Mouse (Mus musculus): ENCODE results near the gene Gdap1l1.
"Not testable (repeated sequence)": the region's sequence is repeated elsewhere in the genome, so short reads cannot be mapped to it uniquely, and the experiment has no call there.

Gdap1l1 gene

DNA sequence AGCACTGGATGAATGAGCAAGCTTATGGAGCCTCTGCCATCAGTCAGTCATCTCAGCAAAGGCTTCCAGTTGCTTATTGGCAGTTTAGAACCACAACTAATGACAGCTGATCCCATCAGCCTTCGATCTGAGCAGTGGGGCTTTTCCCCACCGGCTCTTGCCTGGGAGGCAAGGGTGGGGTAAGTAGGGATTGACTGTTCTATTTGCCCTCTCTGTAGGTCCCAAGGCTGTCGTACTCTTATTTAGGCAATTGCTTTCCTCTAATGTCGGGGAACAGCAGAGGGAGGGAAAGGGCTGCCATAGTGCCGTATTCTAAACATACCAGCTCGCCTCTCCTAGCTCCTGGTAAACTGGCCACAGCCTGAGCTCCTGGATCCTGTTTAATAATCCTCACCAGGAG lies 13.7 kb upstream of the Gdap1l1 start, which contains the start of gene Oser1:
Oser1 (minus strand) TSS at position 101 of the 400 bp plus-strand sequence.
- DNase-seq (ENCODE audit: low spot score): no peak

DNA sequence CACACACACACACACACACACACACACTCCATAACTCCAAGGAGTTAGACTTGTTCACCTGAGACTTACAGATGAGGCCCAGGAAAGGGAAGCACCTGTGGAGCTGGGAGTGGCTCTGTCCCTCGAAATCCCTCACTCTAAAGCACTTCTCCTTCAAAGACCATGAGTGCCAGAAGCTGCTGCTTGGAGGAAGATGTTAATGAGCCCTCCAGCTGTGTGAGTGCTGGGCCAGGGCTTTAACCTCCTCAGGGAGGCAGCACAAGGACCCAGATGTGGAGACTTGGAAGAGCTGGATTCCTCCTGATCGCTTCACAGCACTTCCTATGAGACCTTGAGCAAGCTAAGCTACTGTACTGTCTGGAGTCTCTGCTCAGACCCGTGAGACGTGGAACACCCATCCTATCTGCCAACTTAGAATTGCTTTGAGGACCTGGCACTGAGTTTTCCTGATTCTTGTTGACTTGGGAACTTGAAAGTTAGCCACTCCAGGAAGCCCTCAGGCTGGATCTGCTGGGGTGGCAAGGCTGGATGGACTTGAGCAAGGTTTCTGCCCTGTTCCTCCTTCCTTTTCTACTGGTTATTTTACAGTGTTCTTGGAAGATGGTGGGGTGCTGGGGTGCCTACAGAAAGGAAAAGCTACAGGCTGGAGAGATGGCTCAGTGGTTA lies 9.8 kb upstream of the Gdap1l1 start:
- DNase-seq (ENCODE audit: low spot score): no peak

DNA sequence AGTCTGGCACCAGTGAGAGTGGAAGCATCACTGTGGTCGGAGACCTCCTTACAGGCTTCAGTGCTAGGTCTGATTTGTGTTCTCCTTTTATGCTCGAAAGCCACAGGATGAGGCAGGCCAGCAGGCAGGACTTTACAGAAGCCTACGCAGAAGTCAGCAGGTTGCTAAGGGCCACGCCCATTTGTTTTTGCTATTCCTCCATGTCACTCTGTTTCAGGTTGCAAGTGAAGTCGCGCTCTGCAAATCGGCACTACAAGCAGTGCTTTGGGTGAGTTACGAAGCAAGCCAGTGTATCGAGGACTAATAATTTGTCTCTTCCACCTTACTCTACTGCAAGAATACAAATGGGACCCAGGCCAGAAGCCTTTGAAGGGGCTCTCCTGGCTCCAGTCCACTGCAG lies 7.0 kb upstream of the Gdap1l1 start:
- DNase-seq (ENCODE audit: low spot score): no peak

DNA sequence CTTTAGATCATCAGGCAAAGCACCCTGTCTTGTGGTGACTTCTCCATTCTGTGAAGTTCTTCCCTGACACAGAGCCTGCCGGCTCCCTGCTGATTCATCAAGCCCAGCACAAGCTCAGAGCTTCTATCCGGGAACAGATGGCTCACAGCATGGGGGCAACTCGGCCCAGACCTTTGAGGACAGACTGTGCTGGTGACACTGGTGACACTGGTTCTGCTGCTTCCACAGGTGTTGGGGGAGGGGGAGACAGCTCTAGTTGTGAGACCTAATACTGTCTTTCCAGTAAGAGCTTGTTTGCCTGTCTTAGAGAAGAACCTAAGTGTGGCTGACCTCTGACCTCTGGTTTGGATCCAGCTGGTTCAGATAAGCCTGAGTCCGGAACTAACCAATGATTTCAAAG lies 4.3 kb upstream of the Gdap1l1 start:
- DNase-seq (ENCODE audit: low spot score): no peak

DNA sequence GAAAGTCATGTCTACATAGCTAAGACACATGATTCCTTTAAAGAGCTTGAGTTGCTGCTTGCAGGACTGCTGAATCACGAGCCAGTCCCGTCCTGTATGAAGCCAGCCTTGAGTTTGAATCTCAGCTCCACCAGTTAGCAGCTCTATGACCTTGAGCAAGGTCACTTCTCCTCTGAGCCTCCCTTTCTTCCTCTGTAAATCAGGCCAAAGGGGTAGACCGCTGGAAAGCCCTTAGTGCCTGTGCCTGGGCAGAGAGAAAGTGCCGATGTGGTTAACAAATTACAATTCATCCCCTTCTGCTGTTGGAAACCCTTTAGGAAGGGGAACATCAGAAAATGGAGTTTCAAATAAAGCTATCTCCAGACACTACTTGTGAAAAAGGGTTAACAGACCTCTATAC lies 476 bp upstream of the Gdap1l1 start:
- no peak for DNase-seq (ENCODE audit: low spot score)

DNA sequence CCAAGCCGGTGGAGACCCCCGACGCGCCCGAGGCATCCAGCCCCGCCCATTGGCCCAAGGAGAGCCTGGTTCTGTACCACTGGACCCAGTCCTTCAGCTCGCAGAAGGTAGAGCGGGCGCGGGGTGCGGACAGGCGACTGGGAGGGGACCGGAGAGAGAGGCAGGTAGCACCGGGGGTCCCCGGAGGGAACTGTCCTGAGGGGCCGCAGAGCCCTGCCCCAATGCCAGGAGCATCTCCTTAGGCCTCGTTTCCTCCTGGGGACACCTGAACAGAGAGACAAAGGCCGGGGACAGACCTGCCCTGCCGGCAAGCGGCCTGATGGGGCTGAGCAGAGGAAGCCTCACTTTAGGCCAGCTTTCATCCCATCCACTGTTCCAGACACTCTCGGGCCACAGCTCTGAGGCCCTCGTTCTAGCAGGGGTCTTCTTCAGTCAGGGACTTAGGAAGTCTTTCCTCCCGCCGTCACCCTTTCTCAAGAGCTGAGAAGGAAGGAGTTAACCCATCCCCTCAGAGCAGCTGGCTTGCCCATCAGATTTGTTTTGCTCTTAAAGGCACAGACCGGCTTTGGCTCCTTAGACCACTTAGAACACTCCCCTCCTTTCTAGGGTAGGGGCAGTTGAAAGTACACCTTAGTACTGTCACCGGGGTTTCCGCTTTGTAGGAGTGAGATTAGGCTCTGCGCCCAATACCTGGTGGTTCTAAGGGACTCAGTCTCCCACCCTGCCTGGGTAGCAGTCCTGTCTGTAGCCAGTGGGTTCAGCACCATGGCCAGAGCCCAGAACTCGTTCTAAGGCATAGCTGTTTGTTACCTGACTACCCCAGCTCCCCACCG lies 559 bp downstream of the Gdap1l1 start:
- peak; percentile 25 for DNase-seq (ENCODE audit: low spot score)

DNA sequence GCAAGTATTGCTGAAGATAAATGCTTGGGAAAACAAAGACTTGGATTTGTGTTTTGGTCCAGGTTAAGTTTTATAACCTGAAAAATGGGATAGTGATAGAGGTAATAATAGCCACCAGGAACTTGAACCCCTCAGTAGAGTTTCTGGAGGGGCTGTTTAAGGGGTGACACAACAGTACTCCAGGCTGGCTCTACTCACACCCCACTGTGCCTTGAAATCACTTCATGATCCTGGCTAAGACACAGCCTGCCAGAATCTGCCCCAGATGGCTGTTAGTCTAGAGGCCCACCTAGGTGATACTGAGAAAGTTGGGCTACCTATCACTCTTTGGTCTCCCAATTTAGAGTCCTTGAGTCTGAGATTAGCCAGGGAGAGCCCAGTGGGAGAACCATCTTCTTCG lies 1.2 kb downstream of the Gdap1l1 start:
- no peak for DNase-seq (ENCODE audit: low spot score)

DNA sequence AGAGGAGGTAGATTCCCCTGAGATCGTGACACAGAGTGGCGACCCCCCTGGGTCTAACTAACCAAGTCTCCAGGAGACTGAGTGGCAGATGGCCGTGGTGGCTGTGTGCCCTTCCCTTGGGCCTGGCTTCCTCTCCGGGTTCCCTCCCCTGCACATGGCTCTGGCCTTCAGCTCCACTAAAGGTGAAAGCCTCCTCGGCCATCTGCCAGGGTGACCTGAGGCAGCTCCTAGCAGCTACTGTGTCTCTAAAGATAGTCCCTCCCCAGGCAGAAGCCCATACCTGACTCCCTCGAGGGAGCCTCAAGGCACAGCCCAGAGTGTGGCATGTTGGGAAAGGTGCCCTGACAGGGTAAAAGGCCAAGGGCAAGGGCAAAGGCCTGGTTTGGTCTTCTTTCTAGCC lies 5.3 kb downstream of the Gdap1l1 start:
- DNase-seq (ENCODE audit: low spot score): no peak

DNA sequence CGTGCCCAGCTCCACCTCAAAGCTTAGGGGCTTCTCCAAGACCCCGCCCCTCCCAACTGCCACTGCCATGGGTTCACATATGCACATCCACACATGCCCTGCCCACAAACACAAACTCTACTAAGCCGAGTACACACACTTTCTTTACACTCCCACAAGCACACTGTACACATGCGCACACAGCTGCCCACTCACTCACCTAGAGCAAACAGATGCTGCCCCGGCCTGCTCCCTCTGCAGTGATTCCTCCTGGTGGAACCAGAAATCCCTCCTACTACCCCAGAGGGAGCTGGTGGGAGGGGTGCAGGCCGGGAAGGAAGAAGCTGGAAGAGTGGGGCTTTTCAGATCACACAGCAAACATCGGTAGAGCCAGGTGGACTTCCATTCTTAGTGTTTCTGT lies 5.7 kb downstream of the Gdap1l1 start:
- DNase-seq (ENCODE audit: low spot score): no peak

DNA sequence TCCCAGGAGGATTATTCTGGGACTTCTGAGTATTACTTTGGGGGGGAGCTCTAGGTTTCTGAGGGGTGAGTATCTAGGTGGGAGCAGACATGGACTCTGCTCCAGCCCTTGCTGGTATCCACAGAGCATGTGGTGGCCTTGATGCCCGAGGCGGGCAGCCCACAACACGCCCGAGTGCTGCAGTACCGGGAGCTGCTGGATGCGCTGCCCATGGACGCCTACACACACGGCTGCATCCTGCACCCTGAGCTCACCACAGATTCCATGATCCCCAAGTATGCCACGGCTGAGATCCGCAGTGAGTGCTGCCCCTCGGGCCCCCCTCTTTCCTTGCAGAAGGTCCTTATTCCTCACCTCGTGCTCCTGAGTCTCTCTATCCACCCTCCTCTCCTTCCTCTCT lies 9.1 kb downstream of the Gdap1l1 start:
- DNase-seq (ENCODE audit: low spot score): no peak

DNA sequence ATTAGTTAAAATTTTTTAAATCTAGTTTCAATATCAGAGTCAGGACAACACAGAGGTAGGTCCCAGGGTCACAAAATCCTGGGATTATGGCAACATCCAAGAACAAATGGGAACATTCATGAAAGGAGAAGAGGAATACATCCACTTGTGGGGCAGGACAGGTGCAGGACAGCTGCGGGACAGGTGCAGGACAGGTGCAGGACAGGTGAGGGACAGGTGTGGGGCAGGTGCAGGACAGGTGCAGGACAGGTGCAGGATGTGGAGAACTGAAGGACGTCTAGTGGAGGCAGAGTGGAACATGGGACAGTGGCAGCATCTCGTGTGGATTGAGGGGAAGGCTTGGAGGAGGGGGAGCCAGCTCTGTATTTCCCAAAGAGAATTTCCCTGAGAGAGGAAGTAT lies 11.0 kb downstream of the Gdap1l1 start:
- no peak for DNase-seq (ENCODE audit: low spot score)

DNA sequence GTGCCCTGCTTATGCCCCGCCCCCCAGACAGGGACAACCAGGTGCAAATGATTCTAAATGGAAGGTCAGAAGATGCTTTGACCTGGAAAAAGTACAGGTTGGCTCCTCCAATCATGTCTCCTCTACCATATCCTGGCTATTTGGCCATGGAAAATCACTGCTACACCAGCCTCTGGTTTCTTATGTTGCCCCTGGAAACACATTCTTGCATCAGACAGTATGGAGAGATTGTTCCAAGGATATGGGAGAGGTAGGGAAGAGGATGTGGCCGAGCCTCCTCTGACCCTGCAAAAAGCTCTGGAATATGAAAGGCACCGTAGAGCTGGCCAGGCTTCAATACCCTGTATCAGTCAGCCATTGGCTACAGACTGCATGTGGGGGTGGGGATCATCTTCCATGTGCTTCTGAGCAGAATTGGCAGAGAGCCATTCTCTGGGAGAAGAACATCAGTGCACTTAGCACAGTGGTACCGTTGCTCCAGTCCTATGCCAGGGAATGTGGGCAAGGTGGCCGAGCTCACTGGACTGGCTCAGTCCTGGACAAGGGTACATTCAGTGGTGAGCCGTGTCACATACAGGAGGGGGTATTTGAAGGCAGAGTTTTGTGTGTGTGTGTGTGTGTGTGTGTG lies 12.5 kb downstream of the Gdap1l1 start:
- DNase-seq (ENCODE audit: low spot score): no peak

DNA sequence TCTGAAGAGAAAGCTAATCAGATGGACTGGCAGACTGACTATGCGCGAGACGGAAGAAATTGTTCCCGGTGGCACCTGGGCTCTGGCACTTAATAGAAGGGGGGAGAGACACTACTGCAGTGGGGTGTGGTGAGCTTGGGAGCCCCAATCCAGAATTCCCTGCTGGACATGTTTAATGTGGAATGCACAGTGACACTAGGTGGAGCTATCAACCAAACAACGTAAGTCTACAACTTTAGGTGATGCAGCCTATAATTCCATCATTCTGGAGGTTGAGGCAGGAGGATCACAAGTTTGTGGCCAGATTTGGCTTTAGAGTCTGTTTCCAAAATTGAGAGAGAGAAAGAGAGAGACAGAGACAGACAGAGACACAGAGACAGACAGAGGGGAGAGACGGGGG lies 14.5 kb downstream of the Gdap1l1 start:
- no peak for DNase-seq (ENCODE audit: low spot score)

DNA sequence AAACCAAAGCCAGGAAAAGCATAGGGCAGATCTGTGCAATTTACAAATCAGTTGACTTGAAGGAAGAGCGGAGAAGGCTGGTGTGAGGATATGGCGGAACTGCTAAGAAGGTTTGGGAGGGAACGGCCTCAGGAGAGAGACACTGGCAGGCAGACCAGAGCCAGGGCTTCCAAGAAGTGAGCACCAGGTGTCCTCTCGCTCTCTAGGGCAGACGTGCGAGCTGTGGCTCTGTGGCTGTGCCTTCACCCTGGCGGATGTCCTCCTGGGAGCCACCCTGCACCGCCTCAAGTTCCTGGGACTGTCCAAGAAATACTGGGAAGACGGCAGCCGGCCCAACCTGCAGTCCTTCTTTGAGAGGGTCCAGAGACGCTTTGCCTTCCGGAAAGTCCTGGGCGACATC lies 15.1 kb downstream of the Gdap1l1 start:
- no peak for DNase-seq (ENCODE audit: low spot score)

DNA sequence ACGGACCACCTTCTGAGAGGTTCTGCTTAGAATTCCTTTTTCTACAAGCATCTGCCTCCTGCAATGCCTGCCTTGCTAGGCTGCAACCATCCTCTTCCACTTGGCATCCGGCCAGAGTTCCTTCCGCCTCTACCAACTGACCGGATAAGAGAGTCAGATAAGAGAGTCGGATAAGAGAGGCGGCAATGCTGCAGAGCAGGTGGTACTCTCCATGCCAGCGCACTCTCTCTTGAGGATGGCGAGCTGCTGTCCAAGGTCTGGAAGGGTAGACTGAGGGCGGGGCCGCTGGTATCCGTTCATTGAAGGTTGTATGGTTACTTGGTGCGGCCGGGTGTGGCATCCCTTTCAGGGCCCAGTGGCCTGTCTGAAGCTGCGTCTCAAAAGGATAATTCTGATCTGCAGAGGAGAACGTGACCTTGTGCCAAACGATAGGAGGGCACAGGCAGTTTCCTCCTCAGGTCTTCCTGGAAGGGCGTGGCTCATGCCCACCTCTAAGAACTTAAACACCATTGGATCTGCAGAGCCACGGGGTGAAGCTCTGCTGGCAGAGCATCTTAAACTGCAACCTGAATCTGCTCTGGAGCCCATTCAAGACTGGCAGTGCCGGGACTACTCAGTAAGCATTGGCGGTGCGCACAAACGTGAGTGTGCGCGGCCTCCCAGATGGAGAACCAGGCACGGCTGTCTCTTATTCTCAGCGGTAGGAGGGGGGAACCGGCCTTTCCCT lies 20.4 kb downstream of the Gdap1l1 start:
- no peak for DNase-seq (ENCODE audit: low spot score)

DNA sequence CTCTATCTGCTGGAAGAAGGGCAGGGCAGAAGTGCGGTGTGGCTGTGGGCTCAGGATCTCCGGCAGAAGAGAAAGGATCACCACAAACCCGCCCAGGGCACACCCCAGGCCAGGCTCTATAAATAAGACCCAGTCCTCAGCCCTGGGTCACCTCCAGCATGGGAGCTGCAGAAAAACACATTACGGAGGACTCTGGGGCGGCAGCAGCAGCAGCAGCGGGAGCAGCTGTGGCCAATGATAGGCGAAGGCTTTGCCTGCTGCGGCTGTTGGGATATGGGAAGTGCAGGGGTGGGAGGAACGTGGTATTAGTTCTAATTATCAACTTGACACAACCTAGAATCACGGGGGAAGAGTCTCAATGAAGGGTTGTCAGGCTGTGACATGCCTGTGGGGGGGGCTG lies 21.1 kb downstream of the Gdap1l1 start:
- DNase-seq (ENCODE audit: low spot score): no peak

DNA sequence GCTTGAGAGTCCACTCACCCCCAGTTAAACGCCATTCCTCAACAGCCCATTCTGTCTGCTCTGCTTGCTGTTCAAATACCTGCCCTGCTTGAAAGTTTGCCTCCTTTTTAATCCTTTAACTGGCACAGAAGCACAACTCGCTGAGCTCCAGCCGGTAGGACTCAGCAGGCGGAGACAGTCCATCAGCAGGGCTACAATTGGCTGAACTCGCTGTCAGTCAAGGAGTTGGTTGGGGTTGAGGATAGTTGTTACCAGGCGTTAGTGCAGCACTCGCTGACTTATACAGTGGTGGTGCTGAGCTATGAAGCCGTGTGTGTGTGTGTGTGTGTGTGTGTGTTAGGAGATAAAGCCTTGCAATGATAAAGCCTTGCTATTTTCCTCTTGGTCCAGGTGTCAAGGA lies 22.3 kb downstream of the Gdap1l1 start:
- DNase-seq (ENCODE audit: low spot score): no peak

DNA sequence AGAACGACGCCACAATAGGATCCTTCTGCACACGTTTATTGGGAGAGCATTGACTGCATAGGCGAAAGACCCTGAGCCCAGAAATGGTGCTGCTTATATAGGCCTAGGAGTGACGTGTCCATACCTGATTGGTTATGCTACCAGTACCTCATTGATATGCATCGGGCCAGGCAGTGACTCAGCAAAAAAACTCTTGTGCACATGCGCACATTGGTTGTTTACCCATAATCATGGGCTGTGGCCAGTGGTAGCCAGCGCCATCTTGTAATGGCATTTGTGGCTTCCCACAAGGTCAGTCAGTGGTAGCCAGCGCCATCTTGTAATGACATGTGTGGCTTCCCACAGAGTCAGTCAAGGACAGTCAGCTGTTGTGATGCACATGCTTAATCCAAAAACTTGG lies 23.0 kb downstream of the Gdap1l1 start:
- DNase-seq (ENCODE audit: low spot score): not testable (repeated sequence)

DNA sequence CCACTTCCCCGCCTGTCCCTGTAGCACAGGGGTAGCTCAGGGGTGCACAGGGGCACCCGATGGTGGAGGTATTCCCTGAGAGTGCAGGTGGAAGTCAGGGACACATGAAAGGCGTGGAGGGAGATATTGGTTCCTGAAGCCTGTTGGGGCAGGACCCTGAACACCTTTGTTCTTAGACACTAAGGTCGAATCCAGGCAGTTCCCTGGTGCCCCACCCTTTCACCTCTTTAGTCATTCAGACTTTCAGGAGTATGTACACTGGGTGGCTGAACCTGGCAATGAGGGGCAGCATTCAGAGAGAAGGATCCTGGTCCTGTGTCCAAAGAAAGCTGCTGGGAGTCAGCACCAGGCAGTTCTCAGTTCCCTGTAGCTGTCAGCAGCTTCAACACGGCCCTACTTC lies 24.1 kb downstream of the Gdap1l1 start:
- no peak for DNase-seq (ENCODE audit: low spot score)

DNA sequence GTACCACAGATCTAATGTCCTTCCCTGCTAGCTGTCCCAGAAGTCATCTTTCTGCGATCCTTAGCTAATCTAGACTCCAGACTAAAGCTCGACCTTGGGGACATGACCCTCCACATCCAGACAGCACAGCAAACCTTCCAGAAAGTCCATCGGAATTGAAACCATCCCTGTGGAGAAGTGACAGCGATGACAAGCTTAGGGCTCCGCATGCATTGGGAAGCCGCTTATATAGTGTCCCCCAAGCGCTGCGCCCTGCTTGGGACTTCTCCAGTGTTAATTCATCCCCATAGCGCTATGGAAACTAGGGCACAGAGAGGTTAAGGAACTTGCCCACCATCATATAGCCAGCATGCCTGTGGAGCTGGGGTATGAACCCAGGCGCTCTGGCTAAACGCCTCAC lies 24.5 kb downstream of the Gdap1l1 start:
- no peak for DNase-seq (ENCODE audit: low spot score)

DNA sequence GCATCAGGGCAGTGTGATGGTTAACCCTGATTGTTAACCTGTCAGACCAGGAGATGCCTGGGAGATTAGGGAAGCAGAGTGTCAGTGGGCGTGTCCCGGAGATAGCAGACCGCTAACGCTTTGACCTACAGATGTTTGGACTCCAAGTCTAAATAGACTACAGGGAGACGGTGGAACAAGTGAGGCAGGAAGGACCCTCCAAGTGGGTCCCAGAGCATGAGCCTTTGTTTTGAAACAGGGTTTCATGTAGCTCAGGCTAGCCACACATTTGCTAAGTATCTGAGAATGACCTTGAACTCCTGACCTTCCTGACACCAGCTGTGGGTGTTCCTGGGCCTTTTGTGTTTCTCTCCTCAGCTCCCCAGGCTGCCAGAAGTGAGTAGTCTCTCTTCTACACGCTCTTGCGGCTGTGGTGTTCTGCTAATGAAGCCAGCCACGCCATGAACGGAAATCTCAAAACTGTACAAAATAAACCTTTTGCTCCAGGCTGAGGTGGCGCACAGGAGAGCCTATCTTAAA lies 25.0 kb downstream of the Gdap1l1 start:
- no peak for DNase-seq (ENCODE audit: low spot score)

DNA sequence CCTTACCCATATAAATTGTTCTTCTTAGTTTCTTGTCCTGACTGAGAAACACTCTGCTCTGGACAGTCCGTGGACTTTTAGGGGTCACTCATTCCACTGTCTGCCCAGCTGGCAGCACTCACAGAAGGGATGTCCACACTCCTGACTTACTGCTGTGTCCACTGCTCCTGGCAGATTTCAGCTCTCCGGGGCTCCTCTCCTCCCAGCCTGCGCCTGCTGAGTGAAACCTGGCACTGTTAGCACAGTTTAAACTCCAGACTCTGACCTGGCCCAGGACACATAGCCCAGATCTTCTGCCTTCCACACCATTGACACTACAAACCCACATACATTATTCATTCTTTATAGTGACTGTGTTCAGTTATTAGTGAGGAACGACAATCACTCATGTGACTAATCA lies 25.7 kb downstream of the Gdap1l1 start:
- DNase-seq (ENCODE audit: low spot score): no peak

Measured in ovary, postnatal 14 days (tissue).